Mouse (Mus musculus) cerebellum, adult 2 months (tissue): ENCODE measurements around the gene Fam187b. TPM values are rescaled to one million over a fixed set of nuclear protein-coding genes. Genes with fewer than 3 reads are reported as not detected.

ENCODE experiments used
- DNase-seq, 2 experiments: peaks; one replicate each; pipeline ENCODE4 v3.0.0; 2021
- H3K27ac ChIP-seq: fragments of 200-500 bp; 2 replicates; pipeline ENCODE4 v1.5.1; 2012; ENCODE audit warnings: low read length, control low read depth, inconsistent platforms; ENCODE audit not compliant: insufficient read depth
- H3K27me3 ChIP-seq: fragments of 200-500 bp; 2 replicates; pipeline ENCODE4 v1.6.1; 2012; ENCODE audit warnings: inconsistent platforms, mild to moderate bottlenecking, low read length, moderate library complexity; ENCODE audit not compliant: control insufficient read depth, insufficient read depth
- H3K4me1 ChIP-seq: fragments of 200-500 bp; 2 replicates; pipeline ENCODE4 v1.6.1; 2011; ENCODE audit warnings: low read length; ENCODE audit not compliant: control insufficient read depth, insufficient read depth
- H3K4me3 ChIP-seq: fragments of 200-500 bp; replicated peaks from 2 replicates; pipeline ENCODE3; 2011; ENCODE audit warnings: mild to moderate bottlenecking, low read depth, low read length, control low read depth; ENCODE audit not compliant: insufficient read depth
- CTCF ChIP-seq: fragments of 200-500 bp; IDR thresholded peaks from 2 replicates; pipeline ENCODE4 v1.5.1; 2011; ENCODE audit warnings: low read depth, mild to moderate bottlenecking, control low read depth, low read length, moderate library complexity, borderline replicate concordance; ENCODE audit not compliant: insufficient read depth
- POLR2A ChIP-seq: fragments of 200-500 bp; IDR thresholded peaks from 2 replicates; pipeline ENCODE4 v1.6.1; 2011; ENCODE audit warnings: low read length, control low read depth, borderline replicate concordance; ENCODE audit not compliant: insufficient read depth
- WGBS: fragments of 180-500 bp; shearing (Covaris S2); methylation state at CpG from one replicate; pipeline ENCODE4 v1.1.7; 2018; 5-methylcytosine and 5-hydroxymethylcytosine counted together
- polyA plus RNA-seq: library from polyadenylated mRNA; depleted of rRNA; stranded (reverse); fragments of >200 nt; gene quantifications from 2 replicates; pipeline ENCODE4 v1.2.3, GENCODE M21; 2012

The Fam187b gene
- polyA plus RNA-seq, 1 experiment: 0.13 TPM

DNA sequence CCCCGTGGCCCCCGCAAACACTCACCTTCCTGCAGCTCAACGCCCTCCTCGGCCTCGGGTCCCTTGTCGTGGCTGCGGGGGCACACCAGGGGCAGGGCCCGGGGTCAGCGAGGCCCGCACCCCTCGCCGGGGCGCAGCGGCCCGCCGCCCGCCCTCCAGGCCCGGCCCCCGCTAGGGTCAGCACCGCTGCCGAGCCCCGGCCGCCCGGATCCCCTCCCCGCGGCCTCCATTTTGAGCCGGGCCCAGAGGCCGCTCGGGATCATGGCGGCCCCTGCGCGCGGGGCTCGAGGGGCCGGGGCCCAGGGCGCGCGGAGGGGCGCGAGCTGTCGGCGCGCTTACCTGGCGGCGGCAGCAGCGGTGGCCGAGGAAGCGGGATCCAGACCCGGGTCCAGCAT lies 17.2 kb upstream of the Fam187b start:
- WGBS: 2% methylated on average over 45 of the region's 49 CpGs

DNA sequence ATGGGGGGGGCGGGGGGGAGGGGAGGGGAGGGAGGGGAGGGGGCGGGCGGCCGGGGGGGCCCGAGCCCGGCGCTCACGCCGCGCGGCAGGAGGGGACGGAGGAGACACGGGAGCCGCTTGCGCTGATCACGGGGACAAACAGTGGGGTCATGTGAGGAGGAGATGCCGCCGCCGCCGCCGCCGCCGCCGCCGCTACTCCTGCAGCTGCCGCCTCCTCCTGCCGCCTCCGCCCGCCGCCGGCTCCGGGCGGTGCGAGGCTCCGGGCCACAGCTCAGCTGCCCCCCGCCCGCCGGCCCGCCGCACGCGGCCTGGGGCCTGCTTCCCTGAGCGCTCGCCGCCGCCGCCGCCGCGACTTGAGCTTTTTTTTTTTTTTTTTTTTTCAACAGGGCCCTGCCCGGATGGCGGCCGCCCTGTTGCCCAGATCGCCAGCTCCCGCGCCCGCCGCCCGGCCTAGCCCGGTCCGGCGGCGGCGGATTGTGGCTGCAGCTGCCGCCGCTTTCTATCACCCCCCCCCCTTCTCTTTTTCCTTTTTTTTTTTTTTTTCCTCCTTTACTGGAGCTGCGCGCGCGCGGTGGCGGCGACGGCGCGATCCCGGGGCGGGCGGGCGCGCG lies 16.7 kb upstream of the Fam187b start, which contains the start of gene Usf2:
TSS of gene Usf2 (minus strand) at position 48 of the 611 bp plus-strand sequence.
- Histone ChIP-seq H3K4me3 (peak within 1 kb of the TSS; percentile 91), H3K27me3 (no peaks in the 10 kb centered on the region), H3K4me1 (peaks cover 18% of the 10 kb centered on the region), H3K27ac (peak within 1 kb of the TSS; percentile 99)
- 0% methylated on average over 55 of the region's 82 CpGs for WGBS
- peak; percentile 83 to 85 for DNase-seq
- TF ChIP-seq POLR2A: no peak
- TF ChIP-seq CTCF: no peak

More for the DNA sequence above, 17.2 kb upstream of the Fam187b start:
- Histone ChIP-seq H3K4me3 (peak overlapping the region; percentile 91), H3K4me1 (peaks cover 18% of the 10 kb centered on the region), H3K27me3 (no peaks in the 10 kb centered on the region), H3K27ac (peak overlapping the region; percentile 24)
- no peak for DNase-seq
- TF ChIP-seq CTCF (no peak), POLR2A (no peak)

DNA sequence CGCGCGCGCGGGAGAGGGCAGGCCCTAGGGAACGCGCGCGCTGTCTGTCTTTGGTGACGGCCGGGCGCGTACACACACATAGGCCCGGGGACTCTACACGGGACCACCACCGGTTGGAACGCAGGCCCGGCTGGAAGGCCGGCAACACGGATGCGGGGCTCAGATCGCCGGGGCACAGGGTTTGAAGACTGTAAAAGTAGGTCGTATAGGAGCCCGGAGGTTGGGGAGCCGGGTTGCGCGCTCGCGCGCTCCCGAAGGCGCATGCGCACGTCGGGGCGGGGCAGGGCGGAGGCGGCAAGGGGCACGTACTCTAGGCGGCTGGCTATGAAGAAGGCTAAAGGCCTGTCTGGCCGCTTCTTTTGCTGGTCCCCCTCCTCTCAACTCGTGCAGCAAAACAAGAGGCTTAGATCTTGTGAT lies 16.2 kb upstream of the Fam187b start:
- peaks cover 18% of the 10 kb centered on the region for H3K4me1 ChIP-seq
- no peaks in the 10 kb centered on the region for H3K27me3 ChIP-seq
- TF ChIP-seq POLR2A: peak; percentile 69
- no peak for TF ChIP-seq CTCF
- WGBS: under 1% methylated on average over 43 of the region's 43 CpGs
- H3K4me3 ChIP-seq: peak overlapping the region; percentile 91
- peak overlapping the region; percentile 99 for H3K27ac ChIP-seq
- peak; percentile 91 to 98 for DNase-seq

DNA sequence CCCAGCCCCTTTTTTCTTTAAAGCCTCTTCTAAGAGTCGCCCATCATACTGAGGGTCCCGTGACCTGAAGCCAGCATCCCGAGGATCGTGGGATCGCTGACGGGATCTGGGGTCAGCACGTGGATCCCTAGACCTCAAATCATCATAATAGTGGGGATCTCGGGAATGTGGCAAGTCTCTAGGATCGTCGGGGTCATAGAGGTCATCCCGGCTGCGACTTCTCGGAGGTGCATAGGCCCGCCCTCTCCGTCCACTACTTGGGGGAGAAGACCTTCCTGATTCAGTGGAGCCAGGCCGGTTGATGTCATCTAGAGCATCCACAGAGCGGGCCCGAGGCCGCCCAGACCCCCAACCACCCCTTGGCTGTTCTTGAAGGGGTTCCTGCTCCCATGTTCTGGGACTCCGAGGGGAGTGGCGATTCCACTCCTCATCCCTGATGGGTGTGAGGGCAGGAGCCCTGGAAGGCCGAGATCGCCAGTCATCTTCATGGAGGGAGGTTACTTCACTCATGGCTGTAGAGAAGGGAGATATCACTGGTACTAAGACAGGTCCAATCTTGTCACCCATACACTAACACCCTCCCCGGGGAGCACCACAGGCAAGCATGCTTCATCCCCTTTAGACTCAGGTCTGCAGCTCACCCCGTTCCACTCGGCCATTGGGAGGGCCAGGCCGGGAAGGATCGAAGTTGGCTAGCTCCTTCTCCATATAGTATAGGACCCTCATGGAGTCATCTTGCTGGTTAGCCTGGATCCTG lies 15.3 kb upstream of the Fam187b start:
- H3K4me3 ChIP-seq: peak overlapping the region; percentile 91
- H3K27ac ChIP-seq: peak overlapping the region; percentile 99; the same call in 1 of the 2 replicates
- TF ChIP-seq CTCF (no peak), POLR2A (no peak)
- WGBS: 74% methylated on average over 28 of the region's 28 CpGs
- H3K27me3 ChIP-seq: no peaks in the 10 kb centered on the region
- DNase-seq: peak; percentile 35 to 44
- peaks cover 18% of the 10 kb centered on the region for H3K4me1 ChIP-seq

GRCm38 (mm10) chr7:30958866-30959487 lies 14.6 kb upstream of the Fam187b start:
- peak in 1 of 2 experiments; percentile 29 for DNase-seq
- H3K4me3 ChIP-seq: no peak overlapping the region
- H3K27me3 ChIP-seq: no peaks in the 10 kb centered on the region
- H3K27ac ChIP-seq: no peak overlapping the region
- 94% methylated on average over 9 of the region's 9 CpGs for WGBS
- TF ChIP-seq CTCF: no peak
- TF ChIP-seq POLR2A: no peak
- peaks cover 18% of the 10 kb centered on the region for H3K4me1 ChIP-seq

DNA sequence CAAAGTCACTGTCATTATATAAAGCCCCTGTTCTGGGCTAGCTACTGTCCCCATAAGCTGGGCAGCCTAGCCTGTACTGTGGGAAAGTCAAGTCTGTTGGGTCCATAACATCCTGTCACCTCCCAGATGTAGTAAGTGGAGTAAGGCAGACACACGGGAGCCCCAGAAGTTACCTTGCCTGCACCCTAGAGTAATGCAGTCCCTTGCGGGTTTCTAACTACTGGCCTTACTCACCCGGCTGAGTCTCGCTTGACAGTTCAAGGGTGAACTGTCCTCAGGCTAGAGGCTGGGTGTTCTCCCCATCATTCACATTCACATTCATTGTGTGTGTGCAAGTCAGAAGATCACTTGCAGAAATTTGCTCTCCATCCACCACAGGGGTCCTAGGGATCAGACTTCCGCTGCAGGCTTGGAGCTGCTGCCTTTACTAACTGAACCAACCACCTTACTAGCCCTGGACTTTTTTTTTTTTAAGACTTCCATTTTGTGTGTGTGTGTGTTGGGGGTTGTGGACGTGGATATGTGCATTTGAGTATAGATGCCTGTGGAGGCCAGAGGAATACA lies 13.7 kb upstream of the Fam187b start:
- no peak overlapping the region for H3K27ac ChIP-seq
- TF ChIP-seq POLR2A (no peak), CTCF (no peak)
- H3K4me3 ChIP-seq: no peak overlapping the region
- no peak for DNase-seq
- no peaks in the 10 kb centered on the region for H3K27me3 ChIP-seq
- WGBS: 89% methylated on average over 6 of the region's 6 CpGs
- peaks cover 18% of the 10 kb centered on the region for H3K4me1 ChIP-seq

GRCm38 (mm10) chr7:30962862-30963261 lies 10.7 kb upstream of the Fam187b start:
- TF ChIP-seq CTCF (no peak), POLR2A (no peak)
- H3K27ac ChIP-seq: no peak overlapping the region
- DNase-seq: no peak
- peaks cover 13% of the 10 kb centered on the region for H3K4me1 ChIP-seq
- no peak overlapping the region for H3K4me3 ChIP-seq
- no peaks in the 10 kb centered on the region for H3K27me3 ChIP-seq
- WGBS: 86% methylated on average over 5 of the region's 5 CpGs

DNA sequence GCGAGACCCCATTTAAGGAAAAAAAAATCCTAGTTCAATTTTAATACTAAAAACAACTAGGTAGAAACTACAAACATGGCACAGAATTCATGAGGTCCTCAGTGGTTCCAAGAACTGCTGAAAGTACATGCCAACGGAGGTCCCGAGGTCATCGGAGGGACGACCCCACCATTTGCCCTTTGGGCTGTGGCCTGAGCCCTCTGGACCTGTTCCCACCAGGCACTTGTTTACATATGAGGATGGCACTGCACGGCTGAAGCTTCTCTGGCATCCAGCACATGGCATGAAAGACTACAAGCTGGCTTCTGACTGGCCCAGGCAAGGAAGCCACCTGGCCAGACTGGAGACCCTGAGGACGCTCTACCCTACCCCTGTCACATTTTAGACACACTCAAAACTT lies 9.2 kb upstream of the Fam187b start:
- 75% methylated on average over 7 of the region's 7 CpGs for WGBS
- Histone ChIP-seq H3K27me3 (no peaks in the 10 kb centered on the region), H3K4me3 (no peak overlapping the region), H3K4me1 (no peaks in the 10 kb centered on the region), H3K27ac (no peak overlapping the region)
- no peak for DNase-seq
- TF ChIP-seq CTCF (no peak), POLR2A (no peak)
